Mouse (Mus musculus): ENCODE results near the gene Irf2bp1.

DNA sequence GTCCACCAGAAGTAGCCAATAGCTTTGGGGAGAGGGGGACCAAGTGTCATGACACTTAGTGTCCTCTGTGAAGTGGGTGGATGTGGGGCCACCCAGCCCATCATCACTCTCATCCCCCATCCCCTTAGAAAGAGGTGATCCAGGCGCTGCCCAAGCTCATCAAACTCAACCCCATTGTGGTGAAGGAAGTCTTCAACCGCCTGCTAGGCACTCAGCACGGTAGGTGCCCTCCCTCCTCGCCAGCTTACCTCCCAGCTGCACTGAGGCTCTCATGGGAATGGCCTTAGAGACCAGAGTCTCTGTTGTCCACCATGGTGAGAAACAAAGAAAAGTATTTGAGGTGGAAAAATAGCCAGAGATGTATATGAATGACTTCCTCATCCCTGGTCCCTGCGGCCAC, 45.4 kb downstream of the Irf2bp1 start:
- no peak for TF ChIP-seq CTCF (conservative IDR thresholded peaks at IDR 0.05; ENCODE audit: insufficient read depth, insufficient read length, low read depth, low read length)
- no peak for TF ChIP-seq POLR2A (IDR thresholded peaks at IDR 0.05; ENCODE audit: low read depth, low read length)

Data from kidney, adult 2 months (tissue).